Mouse (Mus musculus) embryonic facial prominence, embryonic 12.5 days (tissue): Measurements from ENCODE around the gene Olfr1281. TPM values are rescaled to one million over a fixed set of nuclear protein-coding genes. Genes with fewer than 3 reads are reported as not detected.
"Not testable (repeated sequence)": the region's sequence is repeated elsewhere in the genome, so short reads cannot be mapped to it uniquely, and the experiment has no call there.

Experiments used
- ATAC-seq: fragments of 200-750 bp; cut with Nextera tagmentation; 2 replicates; pipeline ENCODE4 v1.8.0; 2017; ENCODE audit not compliant: insufficient number of reproducible peaks, insufficient read depth, low FRiP score, low TSS enrichment
- H3K27ac ChIP-seq: fragments of 300-500 bp; sonication (generic); 2 replicates; pipeline ENCODE4 v1.5.1; 2016; ENCODE audit warnings: mild to moderate bottlenecking
- H3K27me3 ChIP-seq: fragments of 300-500 bp; sonication (generic); 2 replicates; pipeline ENCODE4 v1.6.1; 2016; ENCODE audit warnings: mild to moderate bottlenecking, moderate library complexity
- H3K36me3 ChIP-seq: fragments of 300-500 bp; sonication (generic); 2 replicates; pipeline ENCODE4 v1.6.1; 2016; ENCODE audit warnings: mild to moderate bottlenecking
- H3K4me1 ChIP-seq: fragments of 300-500 bp; sonication (generic); 2 replicates; pipeline ENCODE4 v1.6.1; 2016
- H3K4me2 ChIP-seq: fragments of 300-500 bp; sonication (generic); replicated peaks from 2 replicates; pipeline ENCODE4 v1.6.1; 2016; ENCODE audit warnings: mild to moderate bottlenecking, moderate library complexity
- H3K4me3 ChIP-seq: fragments of 300-500 bp; sonication (generic); 2 replicates; pipeline ENCODE4 v1.5.1; 2016; ENCODE audit warnings: mild to moderate bottlenecking
- H3K9ac ChIP-seq: fragments of 300-500 bp; sonication (generic); 2 replicates; pipeline ENCODE4 v1.6.1; 2016; ENCODE audit warnings: mild to moderate bottlenecking, moderate library complexity
- H3K9me3 ChIP-seq: fragments of 300-500 bp; sonication (generic); 2 replicates; pipeline ENCODE4 v1.6.1; 2016; ENCODE audit warnings: mild to moderate bottlenecking, moderate library complexity
- WGBS: fragments of 180-500 bp; shearing (Covaris S2); methylation state at CpG from one replicate; pipeline ENCODE4 v1.1.7; 2016; 5-methylcytosine and 5-hydroxymethylcytosine counted together
- polyA plus RNA-seq: library from polyadenylated mRNA; unstranded; fragments of >200 nt; fragmentation: Nextera tagmentation; extraction: Ambion mirVana; gene quantifications from 2 replicates; pipeline ENCODE4 v1.2.1, GENCODE M21; 2016

Gene Olfr1281
- polyA plus RNA-seq = not detected in 2 replicates

- Histone ChIP-seq H3K9me3 (no peaks in the 10 kb centered on the region), H3K4me3 (no peak within 1 kb of the TSS), H3K27ac (no peak within 1 kb of the TSS), H3K4me2 (no peak within 1 kb of the TSS), H3K4me1 (no peaks in the 10 kb centered on the region), H3K9ac (no peak within 1 kb of the TSS), H3K36me3 (no peaks in the 10 kb centered on the region), H3K27me3 (no peaks in the 10 kb centered on the region)
- no peak for ATAC-seq
- 78% methylated on average over 2 of the region's 2 CpGs for WGBS
Measured at GRCm38 (mm10) chr2:111326220-111326619, at the start of gene Olfr1281. Olfr1281 (plus strand) TSS chr2:111326520.

- H3K9ac ChIP-seq = no peak within 1 kb of the TSS
- no peak within 1 kb of the TSS for H3K4me3 ChIP-seq
- H3K4me2 ChIP-seq = no peak within 1 kb of the TSS
- no peak for ATAC-seq
- no peaks in the 10 kb centered on the region for H3K36me3 ChIP-seq
- no peaks in the 10 kb centered on the region for H3K27me3 ChIP-seq
- H3K27ac ChIP-seq = no peak within 1 kb of the TSS
- no peaks in the 10 kb centered on the region for H3K9me3 ChIP-seq
- no peaks in the 10 kb centered on the region for H3K4me1 ChIP-seq
Measured at GRCm38 (mm10) chr2:111289836-111290235, 36.5 kb upstream of the Olfr1281 start, which contains the start of gene Olfr1278. Olfr1278 (plus strand) TSS chr2:111290136.

GRCm38 (mm10) chr2:111298541-111298940 is 27.8 kb upstream of the Olfr1281 start:
- Histone ChIP-seq H3K9ac (no peak overlapping the region), H3K4me3 (no peak overlapping the region), H3K27me3 (no peaks in the 10 kb centered on the region), H3K4me1 (no peaks in the 10 kb centered on the region), H3K27ac (no peak overlapping the region), H3K9me3 (no peaks in the 10 kb centered on the region), H3K36me3 (no peaks in the 10 kb centered on the region), H3K4me2 (no peak overlapping the region)
- ATAC-seq = no peak

- no peak within 1 kb of the TSS for H3K4me2 ChIP-seq
- H3K27me3 ChIP-seq = no peaks in the 10 kb centered on the region
- H3K27ac ChIP-seq = no peak within 1 kb of the TSS
- H3K36me3 ChIP-seq = no peaks in the 10 kb centered on the region
- no peak within 1 kb of the TSS for H3K9ac ChIP-seq
- no peaks in the 10 kb centered on the region for H3K4me1 ChIP-seq
- ATAC-seq = no peak
- no peak within 1 kb of the TSS for H3K4me3 ChIP-seq
- no peaks in the 10 kb centered on the region for H3K9me3 ChIP-seq
Measured at GRCm38 (mm10) chr2:111300374-111300773, 25.9 kb upstream of the Olfr1281 start, which contains the start of gene Olfr1279. Olfr1279 (plus strand) TSS chr2:111300635.

GRCm38 (mm10) chr2:111313717-111314116 is 12.6 kb upstream of the Olfr1281 start, which contains the start of gene Olfr1280:
Olfr1280 (plus strand) TSS chr2:111314017.
- no peak within 1 kb of the TSS for H3K27ac ChIP-seq
- H3K9ac ChIP-seq = no peak within 1 kb of the TSS
- ATAC-seq = no peak
- no peak within 1 kb of the TSS for H3K4me3 ChIP-seq
- no peaks in the 10 kb centered on the region for H3K36me3 ChIP-seq
- H3K4me1 ChIP-seq = no peaks in the 10 kb centered on the region
- H3K27me3 ChIP-seq = no peaks in the 10 kb centered on the region
- H3K4me2 ChIP-seq = no peak within 1 kb of the TSS
- no peaks in the 10 kb centered on the region for H3K9me3 ChIP-seq

- not testable (repeated sequence) for H3K27ac ChIP-seq, ATAC-seq, H3K9ac ChIP-seq, H3K4me1 ChIP-seq, H3K4me3 ChIP-seq, H3K9me3 ChIP-seq, H3K36me3 ChIP-seq, H3K27me3 ChIP-seq, H3K4me2 ChIP-seq
- WGBS = 87% methylated on average over 5 of the region's 5 CpGs
Measured at GRCm38 (mm10) chr2:111333721-111334120, 7.4 kb downstream of the Olfr1281 start.

- Histone ChIP-seq H3K4me1 (no peaks in the 10 kb centered on the region), H3K4me2 (no peak within 1 kb of the TSS), H3K9ac (no peak within 1 kb of the TSS), H3K36me3 (no peaks in the 10 kb centered on the region), H3K27ac (no peak within 1 kb of the TSS), H3K4me3 (no peak within 1 kb of the TSS), H3K9me3 (no peaks in the 10 kb centered on the region), H3K27me3 (no peaks in the 10 kb centered on the region)
- ATAC-seq = no peak
- 74% methylated on average over 2 of the region's 2 CpGs for WGBS
Measured at GRCm38 (mm10) chr2:111335976-111336375, 9.7 kb downstream of the Olfr1281 start, which contains the start of gene Olfr1282. Olfr1282 (minus strand) TSS chr2:111336076.

GRCm38 (mm10) chr2:111366490-111366889 is 40.2 kb downstream of the Olfr1281 start, which contains the start of gene Olfr1283:
Olfr1283 (plus strand) TSS chr2:111366790.
- Histone ChIP-seq H3K27me3 (no peaks in the 10 kb centered on the region), H3K9me3 (no peaks in the 10 kb centered on the region), H3K4me2 (no peak within 1 kb of the TSS), H3K36me3 (no peaks in the 10 kb centered on the region), H3K27ac (no peak within 1 kb of the TSS), H3K9ac (no peak within 1 kb of the TSS), H3K4me1 (no peaks in the 10 kb centered on the region), H3K4me3 (no peak within 1 kb of the TSS)
- no peak for ATAC-seq
- 72% methylated on average over 2 of the region's 2 CpGs for WGBS

- WGBS = 84% methylated on average over 1 of the region's 1 CpGs
- Histone ChIP-seq H3K27me3 (no peaks in the 10 kb centered on the region), H3K36me3 (no peaks in the 10 kb centered on the region), H3K4me1 (no peaks in the 10 kb centered on the region), H3K9ac (no peak within 1 kb of the TSS), H3K4me3 (no peak within 1 kb of the TSS), H3K9me3 (no peaks in the 10 kb centered on the region), H3K4me2 (no peak within 1 kb of the TSS), H3K27ac (no peak within 1 kb of the TSS)
- no peak for ATAC-seq
Measured at GRCm38 (mm10) chr2:111375222-111375621, 48.9 kb downstream of the Olfr1281 start, which contains the start of gene Olfr1284. Olfr1284 (plus strand) TSS chr2:111375522.

Other genes starting within 250 kb of the Olfr1281 start
- not detected in 2 replicates for gene Gm13941, start 220.5 kb upstream of the Olfr1281 start, polyA plus RNA-seq
- gene Gm15130, start 173.6 kb upstream of the Olfr1281 start, polyA plus RNA-seq = not detected in 2 replicates
- not detected in 2 replicates for gene 4930430A15Rik, start 96.9 kb upstream of the Olfr1281 start, polyA plus RNA-seq
- gene Olfr1275, start 91.2 kb upstream of the Olfr1281 start, polyA plus RNA-seq = not detected in 2 replicates
- gene Olfr1276, start 72.0 kb upstream of the Olfr1281 start, polyA plus RNA-seq = not detected in 2 replicates
- gene Olfr1277, start 52.4 kb upstream of the Olfr1281 start, polyA plus RNA-seq = not detected in 2 replicates
- gene Olfr1278, start 36.4 kb upstream of the Olfr1281 start, polyA plus RNA-seq = not detected in 2 replicates
- not detected in 2 replicates for gene Olfr1279, start 25.9 kb upstream of the Olfr1281 start, polyA plus RNA-seq
- gene Olfr1280, start 12.5 kb upstream of the Olfr1281 start, polyA plus RNA-seq = not detected in 2 replicates
- not detected in 2 replicates for gene Olfr1282, start 9.6 kb downstream of the Olfr1281 start, polyA plus RNA-seq
- not detected in 2 replicates for gene Olfr1283, start 40.3 kb downstream of the Olfr1281 start, polyA plus RNA-seq
- not detected in 2 replicates for gene Olfr1284, start 49.0 kb downstream of the Olfr1281 start, polyA plus RNA-seq
- gene Olfr1286, start 96.6 kb downstream of the Olfr1281 start, polyA plus RNA-seq = not detected in 2 replicates
- not detected in 2 replicates for gene Olfr1287, start 122.6 kb downstream of the Olfr1281 start, polyA plus RNA-seq
- not detected in 2 replicates for gene Olfr1288, start 147.6 kb downstream of the Olfr1281 start, polyA plus RNA-seq
- gene Olfr1289, start 154.3 kb downstream of the Olfr1281 start, polyA plus RNA-seq = not detected in 2 replicates
- gene Olfr1290, start 167.3 kb downstream of the Olfr1281 start, polyA plus RNA-seq = not detected in 2 replicates
- not detected in 2 replicates for gene Olfr1291-ps1, start 170.7 kb downstream of the Olfr1281 start, polyA plus RNA-seq
- gene Olfr1293-ps, start 198.7 kb downstream of the Olfr1281 start, polyA plus RNA-seq = not detected in 2 replicates
- gene Olfr1294, start 213.8 kb downstream of the Olfr1281 start, polyA plus RNA-seq = not detected in 2 replicates
- gene Olfr1295, start 243.2 kb downstream of the Olfr1281 start, polyA plus RNA-seq = not detected in 2 replicates